Mouse (Mus musculus) stomach, embryonic 15.5 days (tissue): ENCODE measurements around the gene Kidins220. TPM values are rescaled to one million over a fixed set of nuclear protein-coding genes. Genes with fewer than 3 reads are reported as not detected.

Source experiments
- ATAC-seq: fragments of 200-750 bp; cut with Nextera tagmentation; 2 replicates; pipeline ENCODE4 v1.8.0; 2017; ENCODE audit warnings: low read depth, moderate number of reproducible peaks, moderate TSS enrichment; ENCODE audit not compliant: insufficient read depth, low FRiP score
- H3K27ac ChIP-seq: fragments of 300-500 bp; sonication (generic); 2 replicates; pipeline ENCODE4 v1.5.1; 2015; ENCODE audit warnings: mild to moderate bottlenecking, inconsistent platforms
- H3K27me3 ChIP-seq: fragments of 300-500 bp; sonication (generic); replicated peaks from 2 replicates; pipeline ENCODE4 v1.6.1; 2015; ENCODE audit warnings: inconsistent platforms
- H3K36me3 ChIP-seq: fragments of 300-500 bp; sonication (generic); 2 replicates; pipeline ENCODE4 v1.6.1; 2015; ENCODE audit warnings: inconsistent platforms
- H3K4me1 ChIP-seq: fragments of 300-500 bp; sonication (generic); 2 replicates; pipeline ENCODE4 v1.6.1; 2015; ENCODE audit warnings: inconsistent platforms
- H3K4me2 ChIP-seq: fragments of 300-500 bp; sonication (generic); 2 replicates; pipeline ENCODE4 v1.6.1; 2015; ENCODE audit warnings: mild to moderate bottlenecking, inconsistent platforms
- H3K4me3 ChIP-seq: fragments of 300-500 bp; sonication (generic); replicated peaks from 2 replicates; pipeline ENCODE4 v1.5.1; 2015; ENCODE audit warnings: inconsistent platforms
- H3K9ac ChIP-seq: fragments of 300-500 bp; sonication (generic); 2 replicates; pipeline ENCODE4 v1.6.1; 2015; ENCODE audit warnings: inconsistent platforms
- H3K9me3 ChIP-seq: fragments of 300-500 bp; sonication (generic); 2 replicates; pipeline ENCODE4 v1.6.1; 2016; ENCODE audit warnings: inconsistent platforms
- WGBS: fragments of 180-500 bp; shearing (Covaris S2); methylation state at CpG from one replicate; pipeline ENCODE4 v1.1.7; 2015; 5-methylcytosine and 5-hydroxymethylcytosine counted together
- polyA plus RNA-seq: library from polyadenylated mRNA; unstranded; fragments of >200 nt; fragmentation: Nextera tagmentation; extraction: Ambion mirVana; gene quantifications from 2 replicates; pipeline ENCODE4 v1.2.1, GENCODE M21; 2015

Kidins220 gene
- polyA plus RNA-seq, 1 experiment from 2014 or later = 25.5 TPM

DNA sequence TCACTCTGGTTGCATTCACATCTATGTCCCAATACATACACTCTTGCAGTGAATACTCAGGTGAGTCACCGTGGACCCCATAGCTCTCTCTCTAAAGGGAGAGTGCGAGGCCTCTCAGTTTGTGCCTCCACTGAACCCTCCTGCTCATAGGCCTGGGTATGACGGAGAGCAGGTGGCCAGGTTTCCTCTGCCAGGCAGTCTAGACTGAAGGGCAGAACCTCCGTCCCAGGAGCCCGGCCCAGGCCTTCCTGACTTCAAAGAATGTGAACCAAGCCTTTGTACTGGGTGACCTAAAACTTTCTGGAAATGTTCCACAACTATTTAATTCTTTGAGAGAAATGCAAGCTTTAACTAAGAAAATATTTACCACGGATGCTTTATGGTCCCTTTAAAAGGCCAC, 129.2 kb downstream of the Kidins220 start:
- Histone ChIP-seq H3K27me3 (no peaks in the 10 kb centered on the region), H3K27ac (no peak overlapping the region), H3K9me3 (no peaks in the 10 kb centered on the region), H3K4me3 (no peak overlapping the region), H3K9ac (no peak overlapping the region), H3K4me1 (peaks cover 12% of the 10 kb centered on the region; the same call in 1 of the 2 replicates), H3K36me3 (no peaks in the 10 kb centered on the region), H3K4me2 (no peak overlapping the region)
- WGBS = 69% methylated on average over 6 of the region's 6 CpGs
- ATAC-seq = no peak

DNA sequence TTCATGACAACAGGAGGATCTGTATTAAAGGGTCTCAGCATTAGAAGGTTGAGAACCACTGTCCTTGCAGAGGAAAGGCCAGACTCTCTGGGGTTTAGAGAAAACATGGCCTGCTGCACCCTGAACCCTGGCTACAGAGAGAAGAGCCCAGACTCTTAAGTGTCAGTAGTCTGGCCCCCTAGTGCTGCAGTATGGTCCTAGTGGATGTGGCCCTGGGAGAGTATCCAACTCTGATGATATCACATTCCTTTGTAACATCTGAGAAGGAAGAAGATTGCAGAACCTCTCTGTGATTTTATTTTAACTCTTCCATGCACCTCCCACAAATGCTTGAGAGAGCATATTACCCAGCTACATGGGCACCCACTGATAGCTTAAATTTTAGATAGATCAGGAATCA, 129.8 kb downstream of the Kidins220 start:
- Histone ChIP-seq H3K27me3 (no peaks in the 10 kb centered on the region), H3K4me2 (no peak overlapping the region), H3K4me1 (peaks cover 14% of the 10 kb centered on the region; the same call in 1 of the 2 replicates), H3K9ac (no peak overlapping the region), H3K36me3 (no peaks in the 10 kb centered on the region), H3K4me3 (no peak overlapping the region), H3K9me3 (no peaks in the 10 kb centered on the region), H3K27ac (no peak overlapping the region)
- no peak for ATAC-seq

DNA sequence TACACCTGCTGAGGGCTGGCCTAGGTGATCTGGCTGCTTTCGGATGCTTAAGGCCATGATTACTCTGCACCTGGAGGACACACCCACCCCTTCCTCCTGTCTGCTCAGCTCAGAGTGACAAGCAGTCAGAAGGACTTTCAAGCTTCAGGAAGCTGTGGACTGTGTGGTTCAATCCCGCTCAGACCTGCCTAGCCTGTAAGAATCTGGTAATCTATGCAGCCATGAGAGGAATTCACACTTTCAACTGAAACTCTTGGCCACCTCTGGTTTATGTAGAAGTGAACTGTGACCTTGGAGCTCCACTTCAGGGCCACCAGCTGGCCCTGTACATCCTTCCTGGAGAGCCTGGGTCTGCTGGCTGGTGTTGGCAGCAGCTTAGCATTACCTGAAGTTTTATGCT, 134.1 kb downstream of the Kidins220 start:
- H3K4me2 ChIP-seq = no peak overlapping the region
- peak; percentile 28; the same call in 1 of the 2 replicates for ATAC-seq
- 0 out of 2 replicates have a peak overlapping the region, but pooled peaks have one; percentile 26 for H3K27ac ChIP-seq
- H3K27me3 ChIP-seq = no peaks in the 10 kb centered on the region
- WGBS = 61% methylated on average over 2 of the region's 2 CpGs
- no peak overlapping the region for H3K9ac ChIP-seq
- H3K4me1 ChIP-seq = peaks cover 5% of the 10 kb centered on the region; the same call in 1 of the 2 replicates
- no peaks in the 10 kb centered on the region for H3K36me3 ChIP-seq
- 0 out of 2 replicates have a peak, but pooled peaks cover under 1% of the 10 kb centered on the region for H3K9me3 ChIP-seq
- no peak overlapping the region for H3K4me3 ChIP-seq

DNA sequence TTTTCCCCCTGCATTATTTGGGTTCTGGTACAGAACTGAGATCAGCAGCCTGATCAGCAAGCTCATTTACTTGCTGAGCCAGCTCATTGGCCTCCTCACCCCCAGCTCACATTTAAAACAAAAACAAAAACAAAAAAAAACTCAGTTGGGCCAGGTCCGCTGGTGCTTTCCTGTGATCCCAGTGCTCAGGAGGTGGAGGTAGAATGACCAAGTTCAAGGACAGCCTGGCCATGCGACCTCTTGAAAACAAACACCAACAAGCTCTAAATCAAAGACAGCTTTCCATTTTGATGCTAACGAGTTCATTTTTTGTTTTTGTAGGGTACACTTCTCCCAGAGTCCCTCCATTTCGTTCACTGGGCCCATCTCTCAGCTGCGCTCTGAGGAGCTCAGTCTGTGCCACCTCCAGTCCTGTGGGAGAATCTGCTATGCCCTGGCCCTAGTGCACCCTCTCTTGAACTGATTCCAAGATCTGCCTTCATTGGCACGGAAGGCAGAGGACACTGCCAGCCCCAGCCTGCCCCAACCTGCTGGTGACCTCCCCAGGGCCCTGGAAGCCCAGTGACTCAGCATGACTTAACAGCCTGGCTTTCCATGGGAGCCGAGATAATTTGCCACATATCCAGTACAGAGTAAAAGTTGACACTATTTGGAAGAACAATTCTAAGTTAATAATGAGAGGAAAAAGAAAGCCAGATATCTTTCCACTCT, 135.4 kb downstream of the Kidins220 start:
- H3K9me3 ChIP-seq = 0 out of 2 replicates have a peak, but pooled peaks cover 3% of the 10 kb centered on the region
- WGBS = 72% methylated on average over 7 of the region's 7 CpGs
- no peaks in the 10 kb centered on the region for H3K27me3 ChIP-seq
- H3K36me3 ChIP-seq = no peaks in the 10 kb centered on the region
- H3K9ac ChIP-seq = no peak overlapping the region
- peaks cover 5% of the 10 kb centered on the region; the same call in 1 of the 2 replicates for H3K4me1 ChIP-seq
- H3K27ac ChIP-seq = 0 out of 2 replicates have a peak overlapping the region, but pooled peaks have one; percentile 3
- no peak overlapping the region for H3K4me2 ChIP-seq
- H3K4me3 ChIP-seq = no peak overlapping the region
- ATAC-seq = no peak

DNA sequence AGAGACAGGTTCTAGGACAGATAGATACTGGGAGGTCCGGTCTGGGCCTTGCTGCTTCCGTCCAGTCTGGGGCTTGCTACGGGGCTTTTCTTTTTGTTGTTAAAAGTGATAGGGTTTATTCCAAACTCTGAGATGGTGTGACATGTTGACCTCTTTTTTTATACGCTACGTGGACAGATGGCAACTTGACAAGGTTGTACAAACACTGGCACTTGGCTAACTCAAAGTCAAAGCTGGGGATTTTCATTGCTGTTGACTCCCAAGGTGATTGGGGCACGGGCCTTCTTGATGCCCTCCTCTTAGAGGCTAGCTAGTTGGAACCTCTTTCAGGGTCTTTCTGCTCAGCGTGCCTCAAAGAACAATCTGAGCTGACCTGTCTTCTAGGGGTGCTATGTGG, 136.0 kb downstream of the Kidins220 start:
- WGBS = 76% methylated on average over 7 of the region's 7 CpGs
- Histone ChIP-seq H3K9ac (no peak overlapping the region), H3K27me3 (no peaks in the 10 kb centered on the region), H3K4me3 (no peak overlapping the region), H3K9me3 (0 out of 2 replicates have a peak, but pooled peaks cover 3% of the 10 kb centered on the region), H3K4me1 (peaks cover 5% of the 10 kb centered on the region; the same call in 1 of the 2 replicates), H3K4me2 (no peak overlapping the region), H3K36me3 (no peaks in the 10 kb centered on the region), H3K27ac (0 out of 2 replicates have a peak overlapping the region, but pooled peaks have one; percentile 3)
- ATAC-seq = no peak

Other genes with a start within 250 kb of the Kidins220 start
- gene Mboat2, start 144.0 kb upstream of the Kidins220 start, polyA plus RNA-seq = 40.3 and 42.6 TPM in 2 replicates
- 339 and 387 TPM in 2 replicates for gene Id2, start 122.2 kb downstream of the Kidins220 start, polyA plus RNA-seq